Mouse (Mus musculus) gonadal fat pad, adult 2 months (tissue): ENCODE data around the gene Gucy2g. TPM values are rescaled to one million over a fixed set of nuclear protein-coding genes. Genes with fewer than 3 reads are reported as not detected.
"Not testable (repeated sequence)": the region's sequence is repeated elsewhere in the genome, so short reads cannot be mapped to it uniquely, and the experiment has no call there.

Experiments
- DNase-seq: peaks from one replicate; pipeline ENCODE4 v3.0.0-alpha.2; 2012; ENCODE audit warnings: low read depth
- polyA plus RNA-seq: library from polyadenylated mRNA; depleted of rRNA; stranded (reverse); fragments of >200 nt; gene quantifications from 2 replicates; pipeline ENCODE4 v1.2.3, GENCODE M21; 2012; rRNA removed

Gucy2g gene
- polyA plus RNA-seq, 1 experiment: 2.3 TPM

GRCm38 (mm10) chr19:55164162-55164561 is 76.9 kb downstream of the Gucy2g start:
- DNase-seq: no peak

DNA sequence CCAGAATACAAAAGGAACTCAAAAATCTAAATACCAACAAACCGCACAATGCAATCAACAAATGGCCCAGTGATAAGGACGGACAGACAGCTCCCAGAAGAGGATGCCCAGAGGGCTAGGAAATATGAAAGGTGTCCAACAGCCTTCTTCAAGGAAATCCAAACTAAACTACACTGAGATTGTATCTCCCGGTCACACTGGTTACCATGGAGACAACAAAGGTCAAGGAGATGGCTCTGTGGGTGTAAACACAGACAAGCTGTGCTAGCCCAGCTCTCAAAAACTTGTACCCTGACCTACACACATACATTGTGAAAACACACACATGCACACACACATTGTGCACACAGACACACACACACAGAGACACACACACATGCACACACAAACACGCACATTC is 78.8 kb downstream of the Gucy2g start:
- DNase-seq: no peak

DNA sequence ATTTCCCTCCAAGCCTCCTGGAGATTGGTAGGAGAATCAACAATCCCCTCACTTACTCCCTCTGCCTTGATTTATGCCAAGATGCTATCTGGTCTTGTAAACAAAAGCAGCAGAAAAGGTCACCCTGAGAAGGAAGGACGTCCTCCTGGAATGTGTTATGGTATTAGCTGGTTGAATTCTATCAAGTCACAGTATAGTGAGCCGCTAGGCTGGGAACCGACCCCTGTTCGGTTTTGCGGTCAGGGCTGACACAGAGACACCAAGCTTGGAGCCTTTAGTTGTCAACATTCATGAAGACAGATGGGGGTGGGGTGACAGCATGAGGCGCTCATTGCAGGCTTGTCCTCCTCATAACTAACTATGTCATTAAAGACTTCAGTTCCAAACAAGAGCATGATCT is 81.2 kb downstream of the Gucy2g start:
- DNase-seq: no peak

DNA sequence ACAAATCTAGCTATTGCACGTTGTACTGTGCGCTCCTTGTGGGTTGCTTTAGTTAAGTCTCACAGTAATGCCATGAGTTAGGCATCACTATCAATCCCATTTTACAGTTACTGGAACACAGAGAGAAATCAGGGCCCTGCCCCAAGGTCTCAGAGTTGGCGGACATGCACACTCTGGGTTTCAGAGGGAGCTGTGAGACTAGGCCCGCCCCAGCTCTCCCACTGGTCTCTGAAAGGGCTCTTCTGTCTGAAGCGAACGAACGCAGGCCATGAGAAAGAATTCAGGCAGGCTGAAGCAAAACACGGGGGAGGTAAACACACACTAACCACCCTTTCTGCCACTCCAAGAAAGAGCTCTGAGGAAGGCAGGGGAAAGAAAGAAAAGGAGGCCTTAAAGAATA is 82.4 kb downstream of the Gucy2g start:
- DNase-seq: no peak

GRCm38 (mm10) chr19:55157029-55157428 is 84.0 kb downstream of the Gucy2g start:
- no peak for DNase-seq

DNA sequence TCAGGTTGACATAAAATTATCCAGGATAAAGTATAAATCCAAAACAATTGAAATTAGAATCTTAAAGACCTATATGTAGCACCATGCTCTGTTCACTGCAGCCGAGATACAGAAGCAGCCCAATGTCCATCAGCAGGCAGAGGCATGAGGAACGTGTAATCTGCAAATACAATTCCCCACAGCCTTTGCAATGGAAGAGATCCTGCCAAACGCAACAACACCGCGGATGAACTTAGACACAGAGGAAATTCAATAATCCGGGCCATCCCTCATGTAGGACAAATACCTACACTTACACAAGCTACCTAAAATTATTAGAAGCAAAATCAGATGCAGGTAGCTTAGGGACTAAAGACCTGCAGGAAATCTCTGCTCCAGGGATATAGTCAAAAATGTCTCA is 88.1 kb downstream of the Gucy2g start:
- DNase-seq: no peak

DNA sequence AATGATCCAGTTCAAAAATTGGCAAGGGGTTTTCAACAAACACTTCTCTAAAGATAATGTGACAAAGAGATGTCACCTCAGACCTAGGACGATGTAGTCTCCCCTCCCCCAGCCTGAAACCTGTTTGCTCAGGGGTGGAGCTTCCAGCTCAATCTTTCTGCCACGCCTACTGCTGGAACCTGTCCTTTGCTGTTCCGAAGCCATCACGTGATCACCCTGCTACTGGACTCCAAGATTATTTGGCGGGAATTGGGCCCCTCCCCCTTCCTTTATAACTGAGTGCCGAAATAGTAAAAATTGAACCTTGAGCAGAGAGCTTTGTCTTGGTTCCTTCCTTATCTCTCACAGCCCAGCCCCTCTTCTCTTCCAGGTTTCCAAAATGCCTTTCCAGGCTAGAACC is 88.8 kb downstream of the Gucy2g start:
- not testable (repeated sequence) for DNase-seq

- no peak for DNase-seq
These were observed 91.4 kb downstream of the Gucy2g start for GRCm38 (mm10) chr19:55149646-55150045.

GRCm38 (mm10) chr19:55148109-55148508 is 92.9 kb downstream of the Gucy2g start:
- DNase-seq: no peak

Other genes with a start within 250 kb of the Gucy2g start
- gene Gpam, start 114.0 kb downstream of the Gucy2g start, polyA plus RNA-seq: 88.7 and 95.1 TPM in 2 replicates
- gene Tectb, start 60.5 kb downstream of the Gucy2g start, polyA plus RNA-seq: 0.11 and 0.26 TPM in 2 replicates
- gene Acsl5, start 10.7 kb upstream of the Gucy2g start, polyA plus RNA-seq: 11.7 and 11.8 TPM in 2 replicates
- 14.9 and 19.3 TPM in 2 replicates for gene Zdhhc6, start 74.8 kb upstream of the Gucy2g start, polyA plus RNA-seq
- gene Vti1a, start 75.1 kb upstream of the Gucy2g start, polyA plus RNA-seq: 14.6 and 14.9 TPM in 2 replicates